Mouse (Mus musculus) forebrain, postnatal 0 days (tissue): ENCODE data around the gene Faap24. TPM values are rescaled to one million over a fixed set of nuclear protein-coding genes. Genes with fewer than 3 reads are reported as not detected.

ENCODE experiments used
- ATAC-seq: fragments of 200-750 bp; cut with Nextera tagmentation; 2 replicates; pipeline ENCODE4 v1.8.0; 2017; ENCODE audit warnings: mild to moderate bottlenecking, moderate library complexity
- DNase-seq: peaks from one replicate; pipeline ENCODE4 v3.0.0-alpha.2; 2015
- H3K27ac ChIP-seq: fragments of 300-500 bp; sonication (generic); 2 replicates; pipeline ENCODE4 v1.5.1; 2014; ENCODE audit warnings: low read depth, mild to moderate bottlenecking, antibody characterized with exemption, low read length, moderate library complexity, mixed read lengths
- H3K27me3 ChIP-seq: fragments of 300-500 bp; sonication (generic); 2 replicates; pipeline ENCODE4 v1.6.1; 2014; ENCODE audit warnings: mild to moderate bottlenecking, low read length, mixed read lengths; ENCODE audit not compliant: insufficient read depth
- H3K36me3 ChIP-seq: fragments of 300-500 bp; sonication (generic); 2 replicates; pipeline ENCODE4 v1.6.1; 2014; ENCODE audit warnings: mild to moderate bottlenecking, moderate library complexity; ENCODE audit not compliant: insufficient read depth
- H3K4me1 ChIP-seq: fragments of 300-500 bp; sonication (generic); 2 replicates; pipeline ENCODE4 v1.6.1; 2014; ENCODE audit warnings: antibody characterized with exemption; ENCODE audit not compliant: insufficient read depth
- H3K4me2 ChIP-seq: fragments of 300-500 bp; sonication (generic); 2 replicates; pipeline ENCODE4 v1.6.1; 2014; ENCODE audit warnings: low read depth, mild to moderate bottlenecking, moderate library complexity
- H3K4me3 ChIP-seq: fragments of 300-500 bp; sonication (generic); 2 replicates; pipeline ENCODE4 v1.5.1; 2014; ENCODE audit warnings: low read depth, low read length, mixed read lengths
- H3K9ac ChIP-seq: fragments of 300-500 bp; sonication (generic); 2 replicates; pipeline ENCODE4 v1.6.1; 2014; ENCODE audit warnings: mild to moderate bottlenecking
- H3K9me3 ChIP-seq: fragments of 300-500 bp; sonication (generic); 2 replicates; pipeline ENCODE4 v1.6.1; 2016; ENCODE audit warnings: low read length
- CTCF ChIP-seq: sonication (generic); IDR thresholded peaks from 2 replicates; pipeline ENCODE4 v1.5.1; 2016; ENCODE audit warnings: antibody characterized with exemption, control low read depth, low read depth
- WGBS: fragments of 180-500 bp; shearing (Covaris S2); extraction: QIAGEN DNeasy Blood & Tissue Kit; methylation state at CpG from one replicate; pipeline ENCODE4 v1.1.7; 2014; 5-methylcytosine and 5-hydroxymethylcytosine counted together
- polyA plus RNA-seq: library from polyadenylated mRNA; unstranded; fragments of >200 nt; fragmentation: Nextera tagmentation; extraction: Ambion mirVana; gene quantifications from 2 replicates; pipeline ENCODE4 v1.2.1, GENCODE M21; 2015
- total RNA-seq: library from RNA; depleted of rRNA; stranded (reverse); fragments of >200 nt; gene quantifications from 2 replicates; pipeline ENCODE4 v1.2.3, GENCODE M21; 2014

Faap24 gene
- total and polyA plus RNA-seq, 2 experiments from 2014 or later: 8.8 to 14.7 TPM

GRCm38 (mm10) chr7:35380351-35380750 is 16.3 kb downstream of the Faap24 start:
- Histone ChIP-seq H3K4me3 (no peak overlapping the region), H3K36me3 (no peaks in the 10 kb centered on the region), H3K4me2 (no peak overlapping the region), H3K9me3 (no peaks in the 10 kb centered on the region), H3K27me3 (no peaks in the 10 kb centered on the region), H3K27ac (no peak overlapping the region), H3K4me1 (no peaks in the 10 kb centered on the region), H3K9ac (no peak overlapping the region)
- ATAC-seq (no peak), DNase-seq (no peak)
- WGBS: 83% methylated on average over 8 of the region's 8 CpGs
- TF ChIP-seq CTCF: no peak

GRCm38 (mm10) chr7:35379492-35380119 is 17.0 kb downstream of the Faap24 start:
- DNase-seq (no peak), ATAC-seq (no peak)
- Histone ChIP-seq H3K9me3 (no peaks in the 10 kb centered on the region), H3K27ac (no peak overlapping the region), H3K36me3 (no peaks in the 10 kb centered on the region), H3K27me3 (no peaks in the 10 kb centered on the region), H3K4me2 (no peak overlapping the region), H3K4me3 (no peak overlapping the region), H3K4me1 (no peaks in the 10 kb centered on the region), H3K9ac (no peak overlapping the region)
- 42% methylated on average over 16 of the region's 16 CpGs for WGBS
- TF ChIP-seq CTCF: no peak

GRCm38 (mm10) chr7:35376623-35377022 is 20.0 kb downstream of the Faap24 start:
- no peak for TF ChIP-seq CTCF
- Histone ChIP-seq H3K27me3 (no peaks in the 10 kb centered on the region), H3K9me3 (no peaks in the 10 kb centered on the region), H3K27ac (no peak overlapping the region), H3K4me1 (no peaks in the 10 kb centered on the region), H3K36me3 (no peaks in the 10 kb centered on the region), H3K4me3 (no peak overlapping the region), H3K9ac (no peak overlapping the region), H3K4me2 (no peak overlapping the region)
- DNase-seq (peak; percentile 9), ATAC-seq (peak; percentile 27; the same call in 1 of the 2 replicates)
- WGBS: 57% methylated on average over 9 of the region's 9 CpGs

- Histone ChIP-seq H3K4me1 (no peaks in the 10 kb centered on the region), H3K9me3 (no peaks in the 10 kb centered on the region), H3K9ac (no peak overlapping the region), H3K4me2 (no peak overlapping the region), H3K27ac (no peak overlapping the region), H3K36me3 (no peaks in the 10 kb centered on the region), H3K4me3 (no peak overlapping the region), H3K27me3 (no peaks in the 10 kb centered on the region)
- ATAC-seq (no peak), DNase-seq (no peak)
- TF ChIP-seq CTCF: no peak
- 89% methylated on average over 7 of the region's 7 CpGs for WGBS
Measured at GRCm38 (mm10) chr7:35374265-35374664, 22.4 kb downstream of the Faap24 start.

GRCm38 (mm10) chr7:35373146-35373989 is 23.3 kb downstream of the Faap24 start:
- no peak for TF ChIP-seq CTCF
- no peak overlapping the region for H3K27ac ChIP-seq
- no peak overlapping the region for H3K4me3 ChIP-seq
- no peak for ATAC-seq
- no peak overlapping the region for H3K9ac ChIP-seq
- no peaks in the 10 kb centered on the region for H3K27me3 ChIP-seq
- H3K4me2 ChIP-seq: no peak overlapping the region
- no peaks in the 10 kb centered on the region for H3K9me3 ChIP-seq
- H3K4me1 ChIP-seq: no peaks in the 10 kb centered on the region
- WGBS: 60% methylated on average over 16 of the region's 16 CpGs
- DNase-seq: no peak
- no peaks in the 10 kb centered on the region for H3K36me3 ChIP-seq

GRCm38 (mm10) chr7:35372483-35373017 is 24.1 kb downstream of the Faap24 start:
- Histone ChIP-seq H3K36me3 (no peaks in the 10 kb centered on the region), H3K27ac (no peak overlapping the region), H3K9me3 (no peaks in the 10 kb centered on the region), H3K4me2 (no peak overlapping the region), H3K27me3 (no peaks in the 10 kb centered on the region), H3K9ac (no peak overlapping the region), H3K4me1 (no peaks in the 10 kb centered on the region), H3K4me3 (no peak overlapping the region)
- TF ChIP-seq CTCF: no peak
- WGBS: 92% methylated on average over 14 of the region's 14 CpGs
- no peak for DNase-seq
- ATAC-seq: no peak

GRCm38 (mm10) chr7:35371096-35371495 is 25.5 kb downstream of the Faap24 start:
- DNase-seq: no peak

More at GRCm38 (mm10) chr7:35371096-35371495, 25.5 kb downstream of the Faap24 start:
- H3K27ac ChIP-seq: no peak overlapping the region
- no peak overlapping the region for H3K4me2 ChIP-seq
- no peak overlapping the region for H3K9ac ChIP-seq
- no peaks in the 10 kb centered on the region for H3K4me1 ChIP-seq
- 14% methylated on average over 14 of the region's 14 CpGs for WGBS
- H3K9me3 ChIP-seq: no peaks in the 10 kb centered on the region
- TF ChIP-seq CTCF: no peak
- H3K27me3 ChIP-seq: no peaks in the 10 kb centered on the region
- no peak overlapping the region for H3K4me3 ChIP-seq
- ATAC-seq: no peak
- no peaks in the 10 kb centered on the region for H3K36me3 ChIP-seq
